Mouse (Mus musculus) kidney, postnatal 10 days (tissue): Measurements from ENCODE around the gene Scml4.

Source experiments
- DNase-seq: peaks from one replicate; pipeline ENCODE4 v3.0.0; 2021; ENCODE audit warnings: mixed read lengths

Gene Scml4

GRCm38 (mm10) chr10:42860159-42860911, at the start of gene Scml4:
TSS of gene Scml4 (plus strand) at chr10:42860370.
- DNase-seq, result peak; percentile 34

GRCm38 (mm10) chr10:42825923-42826322, 34.2 kb upstream of the Scml4 start:
- DNase-seq, result no peak

GRCm38 (mm10) chr10:42827155-42827554, 33.0 kb upstream of the Scml4 start:
- no peak for DNase-seq

- DNase-seq, result no peak
Measured at GRCm38 (mm10) chr10:42830007-42830406, 30.2 kb upstream of the Scml4 start.

- no peak for DNase-seq
Measured at GRCm38 (mm10) chr10:42830409-42830808, 29.8 kb upstream of the Scml4 start.

GRCm38 (mm10) chr10:42832677-42833076, 27.5 kb upstream of the Scml4 start:
- DNase-seq, result no peak

GRCm38 (mm10) chr10:42833871-42834727, 26.1 kb upstream of the Scml4 start:
- DNase-seq, result no peak

GRCm38 (mm10) chr10:42838106-42838505, 22.1 kb upstream of the Scml4 start:
- DNase-seq, result no peak

- no peak for DNase-seq
Measured at GRCm38 (mm10) chr10:42838736-42839135, 21.4 kb upstream of the Scml4 start.

GRCm38 (mm10) chr10:42840036-42840435, 20.1 kb upstream of the Scml4 start:
- no peak for DNase-seq

- DNase-seq, result no peak
Measured at GRCm38 (mm10) chr10:42841531-42842195, 18.5 kb upstream of the Scml4 start.

- peak; percentile 88 for DNase-seq
Measured at GRCm38 (mm10) chr10:42842358-42842757, 17.8 kb upstream of the Scml4 start.

- DNase-seq, result no peak
Measured at GRCm38 (mm10) chr10:42843416-42843815, 16.8 kb upstream of the Scml4 start.

- DNase-seq, result no peak
Measured at GRCm38 (mm10) chr10:42845480-42845879, 14.7 kb upstream of the Scml4 start.

GRCm38 (mm10) chr10:42848179-42849080, 11.7 kb upstream of the Scml4 start:
- no peak for DNase-seq

- DNase-seq, result no peak
Measured at GRCm38 (mm10) chr10:42849081-42849400, 11.1 kb upstream of the Scml4 start.

GRCm38 (mm10) chr10:42854838-42855237, 5.3 kb upstream of the Scml4 start:
- DNase-seq, result no peak

- DNase-seq, result peak; percentile 80
Measured at GRCm38 (mm10) chr10:42855250-42855649, 4.9 kb upstream of the Scml4 start.

GRCm38 (mm10) chr10:42856574-42856973, 3.6 kb upstream of the Scml4 start:
- DNase-seq, result no peak

GRCm38 (mm10) chr10:42857021-42857420, 3.1 kb upstream of the Scml4 start:
- DNase-seq, result no peak

- no peak for DNase-seq
Measured at GRCm38 (mm10) chr10:42859781-42860158, 400 bp upstream of the Scml4 start.

GRCm38 (mm10) chr10:42861446-42861845, 1.3 kb downstream of the Scml4 start:
- DNase-seq, result no peak
